Mouse (Mus musculus) liver, embryonic 11.5 days (tissue): Measurements from ENCODE around the gene Zfp628. TPM values are rescaled to one million over a fixed set of nuclear protein-coding genes. Genes with fewer than 3 reads are reported as not detected.

ENCODE experiments used
- ATAC-seq: fragments of 200-750 bp; cut with Nextera tagmentation; replicated peaks from 2 replicates; pipeline ENCODE4 v1.8.0; 2017; ENCODE audit warnings: moderate number of reproducible peaks, mild to moderate bottlenecking, moderate TSS enrichment, moderate library complexity; ENCODE audit not compliant: low FRiP score
- DNase-seq: peaks from one replicate; pipeline ENCODE4 v3.0.0-alpha.2; 2017; ENCODE audit warnings: low spot score
- H3K27ac ChIP-seq: fragments of 300-500 bp; sonication (generic); 2 replicates; pipeline ENCODE4 v1.5.1; 2014; ENCODE audit warnings: mild to moderate bottlenecking, low read depth, low read length, control low read depth
- H3K27me3 ChIP-seq: fragments of 300-500 bp; sonication (generic); replicated peaks from 2 replicates; pipeline ENCODE4 v1.6.1; 2014; ENCODE audit warnings: low read length, mixed read lengths; ENCODE audit not compliant: control insufficient read depth, insufficient read depth
- H3K36me3 ChIP-seq: fragments of 300-500 bp; sonication (generic); 2 replicates; pipeline ENCODE4 v1.6.1; 2014; ENCODE audit warnings: mild to moderate bottlenecking, low read length, moderate library complexity, mixed read lengths; ENCODE audit not compliant: control insufficient read depth, insufficient read depth
- H3K4me1 ChIP-seq: fragments of 300-500 bp; sonication (generic); replicated peaks from 2 replicates; pipeline ENCODE4 v1.6.1; 2014; ENCODE audit warnings: low read length, mixed read lengths; ENCODE audit not compliant: control insufficient read depth, insufficient read depth
- H3K4me2 ChIP-seq: fragments of 300-500 bp; sonication (generic); 2 replicates; pipeline ENCODE4 v1.6.1; 2014; ENCODE audit warnings: mild to moderate bottlenecking, control low read depth, moderate library complexity
- H3K4me3 ChIP-seq: fragments of 300-500 bp; sonication (generic); 2 replicates; pipeline ENCODE4 v1.5.1; 2014; ENCODE audit warnings: low read depth, low read length, control low read depth
- H3K9ac ChIP-seq: fragments of 300-500 bp; sonication (generic); 2 replicates; pipeline ENCODE4 v1.6.1; 2014; ENCODE audit warnings: low read depth, low read length, control low read depth
- H3K9me3 ChIP-seq: fragments of 300-500 bp; sonication (generic); 2 replicates; pipeline ENCODE4 v1.6.1; 2016; ENCODE audit warnings: low read length, inconsistent platforms, mixed read lengths; ENCODE audit not compliant: control insufficient read depth
- WGBS: fragments of 180-500 bp; shearing (Covaris S2); extraction: QIAGEN DNeasy Blood & Tissue Kit; methylation state at CpG from one replicate; pipeline ENCODE4 v1.1.7; 2014; 5-methylcytosine and 5-hydroxymethylcytosine counted together
- polyA plus RNA-seq: library from polyadenylated mRNA; unstranded; fragments of >200 nt; fragmentation: Nextera tagmentation; extraction: Ambion mirVana; gene quantifications from 2 replicates; pipeline ENCODE4 v1.2.1, GENCODE M21; 2014

The Zfp628 gene
- polyA plus RNA-seq, 1 experiment from 2014 or later, result 3.3 TPM

DNA sequence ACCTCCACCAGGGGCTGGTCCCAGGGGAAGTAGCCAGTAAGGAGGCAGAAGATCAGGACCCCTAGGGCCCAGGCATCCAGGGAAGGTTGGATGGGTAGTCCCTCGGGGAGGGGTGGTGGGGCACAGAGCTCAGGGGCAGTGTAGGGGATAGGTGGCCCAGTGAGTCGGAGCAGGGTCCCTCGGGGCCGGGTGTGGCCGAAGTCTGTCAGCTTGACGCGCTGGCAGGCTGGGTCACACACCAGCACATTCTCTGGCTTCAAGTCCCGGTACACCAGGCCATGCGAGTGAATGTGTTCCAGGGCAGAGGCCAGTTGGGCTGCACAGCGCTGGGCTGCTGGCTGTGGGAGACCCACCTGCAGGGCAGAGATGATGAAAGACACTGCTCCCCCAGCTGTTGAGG lies 42.3 kb downstream of the Zfp628 start:
- Histone ChIP-seq H3K4me3 (no peak overlapping the region), H3K27me3 (no peaks in the 10 kb centered on the region), H3K4me1 (no peaks in the 10 kb centered on the region), H3K36me3 (no peaks in the 10 kb centered on the region), H3K27ac (no peak overlapping the region), H3K4me2 (no peak overlapping the region), H3K9ac (no peak overlapping the region), H3K9me3 (no peaks in the 10 kb centered on the region)
- no peak for ATAC-seq
- 75% methylated on average over 10 of the region's 10 CpGs for WGBS
- DNase-seq, result no peak

DNA sequence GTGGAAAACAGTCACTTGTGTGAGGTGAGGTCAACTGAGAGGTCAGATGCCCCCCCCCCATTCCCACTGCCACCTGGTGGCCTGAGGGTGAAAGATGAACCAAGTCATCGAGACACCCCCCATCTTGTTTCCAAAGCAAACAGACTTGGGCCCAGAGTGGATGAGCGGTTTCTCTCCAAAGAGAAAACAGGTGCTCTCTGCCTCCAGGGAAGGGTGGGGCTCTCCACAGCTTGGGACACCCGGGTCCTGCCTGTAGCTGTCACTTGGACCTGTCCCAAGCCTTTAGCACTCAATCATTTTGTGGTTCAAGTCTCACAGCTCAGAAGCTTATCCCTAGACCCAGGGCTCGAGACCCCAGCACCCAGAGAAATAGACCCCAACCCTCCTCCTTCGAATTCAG lies 48.5 kb downstream of the Zfp628 start:
- ATAC-seq, result no peak
- H3K4me2 ChIP-seq, result no peak overlapping the region

DNA sequence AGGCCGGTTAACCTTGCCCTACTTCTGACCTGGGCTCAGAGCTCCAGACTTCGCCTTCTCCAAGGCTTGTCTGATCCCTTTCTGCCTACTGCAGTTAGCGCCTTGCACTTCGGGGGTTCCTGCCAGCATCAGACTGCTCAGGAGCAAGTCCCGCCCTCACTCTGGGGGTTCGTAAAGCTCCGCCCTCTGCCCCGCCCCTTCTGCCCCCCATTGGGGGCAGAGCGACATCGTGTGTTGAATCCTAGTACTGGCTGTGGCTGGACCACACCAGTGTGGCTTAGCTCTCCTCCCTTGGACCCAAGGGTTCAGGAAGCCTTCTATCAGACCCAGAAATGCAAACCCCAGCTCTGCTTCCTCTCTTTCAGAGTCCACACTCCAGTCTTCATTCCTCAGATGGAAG lies 49.3 kb downstream of the Zfp628 start, which contains the start of gene Sbk2:
Gene Sbk2 (minus strand): TSS at position 135 of the 400 bp plus-strand sequence.
- Histone ChIP-seq H3K36me3 (no peaks in the 10 kb centered on the region), H3K4me2 (peak within 1 kb of the TSS; percentile 33; the same call in 1 of the 2 replicates), H3K27me3 (no peaks in the 10 kb centered on the region), H3K9ac (no peak within 1 kb of the TSS), H3K9me3 (no peaks in the 10 kb centered on the region), H3K4me3 (0 out of 2 replicates have a peak within 1 kb of the TSS, but pooled peaks have one; percentile 10), H3K4me1 (no peaks in the 10 kb centered on the region), H3K27ac (no peak within 1 kb of the TSS)
- WGBS, result 4% methylated on average over 10 of the region's 10 CpGs
- DNase-seq (peak; percentile 69), ATAC-seq (peak; percentile 85)

More for the DNA sequence above, 48.5 kb downstream of the Zfp628 start:
- Histone ChIP-seq H3K27ac (no peak overlapping the region), H3K4me3 (no peak overlapping the region), H3K9me3 (no peaks in the 10 kb centered on the region), H3K9ac (no peak overlapping the region), H3K36me3 (no peaks in the 10 kb centered on the region), H3K4me1 (no peaks in the 10 kb centered on the region), H3K27me3 (no peaks in the 10 kb centered on the region)
- DNase-seq, result no peak
- 59% methylated on average over 5 of the region's 5 CpGs for WGBS

DNA sequence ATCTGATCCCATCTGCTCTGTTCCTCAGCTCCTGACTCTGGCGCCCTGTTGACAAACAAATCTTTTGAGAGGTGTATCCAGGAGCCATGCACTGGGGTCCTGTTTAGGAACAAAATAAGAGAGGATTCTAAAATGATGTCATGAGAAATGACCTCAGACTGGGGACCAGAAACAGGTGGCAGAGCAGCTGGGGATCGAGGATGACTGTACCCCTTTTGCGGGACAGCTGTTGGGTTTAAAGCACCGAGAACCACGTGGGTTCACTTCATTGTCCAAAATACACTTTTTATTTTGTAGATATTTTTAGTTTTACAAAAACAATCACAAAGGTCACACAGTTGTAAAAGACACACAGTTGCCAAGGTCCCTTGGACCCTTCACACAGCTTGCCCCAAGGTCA lies 50.0 kb downstream of the Zfp628 start:
- Histone ChIP-seq H3K4me3 (no peak overlapping the region), H3K9me3 (no peaks in the 10 kb centered on the region), H3K4me1 (no peaks in the 10 kb centered on the region), H3K4me2 (no peak overlapping the region), H3K27ac (no peak overlapping the region), H3K36me3 (no peaks in the 10 kb centered on the region), H3K9ac (no peak overlapping the region), H3K27me3 (no peaks in the 10 kb centered on the region)
- 76% methylated on average over 5 of the region's 5 CpGs for WGBS
- ATAC-seq (no peak), DNase-seq (no peak)

DNA sequence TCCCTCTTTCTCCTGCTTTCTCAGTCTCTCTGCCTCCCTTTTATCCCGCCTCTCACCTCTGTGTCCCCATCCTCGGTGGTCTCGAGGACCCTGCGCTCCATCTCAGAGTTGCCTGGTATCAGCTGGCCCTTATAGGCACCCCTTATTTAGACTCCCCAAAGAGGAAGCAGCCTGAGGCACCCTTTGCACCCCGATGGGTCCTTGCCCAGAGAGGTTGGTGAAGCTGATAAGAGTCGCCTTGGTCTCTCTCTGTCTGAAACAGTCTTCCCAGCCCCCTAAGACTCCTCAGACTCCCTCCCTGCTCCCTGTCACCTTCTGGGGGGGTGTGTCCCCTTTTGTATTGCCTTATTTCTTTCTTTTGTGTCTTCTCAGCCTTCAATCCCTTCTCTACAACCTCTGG lies 56.1 kb downstream of the Zfp628 start, which contains the start of gene Sbk3:
Gene Sbk3 (minus strand): TSS at position 101 of the 400 bp plus-strand sequence.
- H3K4me1 ChIP-seq, result no peaks in the 10 kb centered on the region
- H3K9me3 ChIP-seq, result no peaks in the 10 kb centered on the region
- no peak within 1 kb of the TSS for H3K4me2 ChIP-seq
- 38% methylated on average over 6 of the region's 6 CpGs for WGBS
- ATAC-seq (no peak), DNase-seq (no peak)
- H3K9ac ChIP-seq, result no peak within 1 kb of the TSS
- H3K27me3 ChIP-seq, result no peaks in the 10 kb centered on the region; the same call in 1 of the 2 replicates
- no peak within 1 kb of the TSS for H3K27ac ChIP-seq
- H3K4me3 ChIP-seq, result no peak within 1 kb of the TSS
- H3K36me3 ChIP-seq, result no peaks in the 10 kb centered on the region

Other genes starting within 250 kb of the Zfp628 start
- gene Hspbp1, start 230.1 kb upstream of the Zfp628 start, polyA plus RNA-seq, result 132 and 137 TPM in 2 replicates
- 0.66 and 1.0 TPM in 2 replicates for gene Brsk1, start 224.6 kb upstream of the Zfp628 start, polyA plus RNA-seq
- gene Tmem150b, start 190.0 kb upstream of the Zfp628 start, polyA plus RNA-seq, result 0.16 TPM in 1 of 2 replicates, not detected in the other
- 88.8 and 97.1 TPM in 2 replicates for gene Kmt5c, start 175.1 kb upstream of the Zfp628 start, polyA plus RNA-seq
- gene Cox6b2, start 162.1 kb upstream of the Zfp628 start, polyA plus RNA-seq, result 111 and 116 TPM in 2 replicates
- gene Fam71e2, start 143.9 kb upstream of the Zfp628 start, polyA plus RNA-seq, result not detected in 2 replicates
- 0.12 TPM in 1 of 2 replicates, not detected in the other for gene Il11, start 132.4 kb upstream of the Zfp628 start, polyA plus RNA-seq
- gene Tmem190, start 132.3 kb upstream of the Zfp628 start, polyA plus RNA-seq, result 0.86 TPM in 1 of 2 replicates, not detected in the other
- 12.2 and 12.4 TPM in 2 replicates for gene Tmem238, start 125.6 kb upstream of the Zfp628 start, polyA plus RNA-seq
- 218 and 238 TPM in 2 replicates for gene Rpl28, start 122.3 kb upstream of the Zfp628 start, polyA plus RNA-seq
- gene Ube2s, start 102.6 kb upstream of the Zfp628 start, polyA plus RNA-seq, result 367 and 402 TPM in 2 replicates
- 0.03 and 0.11 TPM in 2 replicates for gene Shisa7, start 70.5 kb upstream of the Zfp628 start, polyA plus RNA-seq
- gene Isoc2b, start 45.0 kb upstream of the Zfp628 start, polyA plus RNA-seq, result 5.2 and 5.3 TPM in 2 replicates
- 1.3 and 1.4 TPM in 2 replicates for gene Isoc2a, start 38.1 kb upstream of the Zfp628 start, polyA plus RNA-seq
- 0.22 TPM in 1 of 2 replicates, not detected in the other for gene Gm36210, start 8.7 kb upstream of the Zfp628 start, polyA plus RNA-seq
- gene Nat14, start 6.8 kb downstream of the Zfp628 start, polyA plus RNA-seq, result 1.4 and 1.5 TPM in 2 replicates
- 0.70 and 0.82 TPM in 2 replicates for gene Ssc5d, start 10.6 kb downstream of the Zfp628 start, polyA plus RNA-seq
- 0.22 TPM in 1 of 2 replicates, not detected in the other for gene Sbk2, start 49.2 kb downstream of the Zfp628 start, polyA plus RNA-seq
- not detected in 2 replicates for gene Sbk3, start 56.0 kb downstream of the Zfp628 start, polyA plus RNA-seq
- 13.7 and 16.8 TPM in 2 replicates for gene Zfp579, start 80.9 kb downstream of the Zfp628 start, polyA plus RNA-seq
- 13.9 and 14.0 TPM in 2 replicates for gene Zfp524, start 99.2 kb downstream of the Zfp628 start, polyA plus RNA-seq
- 37.1 and 40.8 TPM in 2 replicates for gene Fiz1, start 99.5 kb downstream of the Zfp628 start, polyA plus RNA-seq
- gene Gm44973, start 100.3 kb downstream of the Zfp628 start, polyA plus RNA-seq, result 1.8 and 3.3 TPM in 2 replicates
- 3.5 and 4.5 TPM in 2 replicates for gene Zfp865, start 105.2 kb downstream of the Zfp628 start, polyA plus RNA-seq
- gene Ccdc106, start 105.3 kb downstream of the Zfp628 start, polyA plus RNA-seq, result 4.1 and 5.2 TPM in 2 replicates
- 0.22 TPM in 1 of 2 replicates, not detected in the other for gene 4632433K11Rik, start 118.9 kb downstream of the Zfp628 start, polyA plus RNA-seq
- gene Zfp784, start 123.2 kb downstream of the Zfp628 start, polyA plus RNA-seq, result 2.4 and 2.6 TPM in 2 replicates
- 11.5 and 14.1 TPM in 2 replicates for gene Zfp580, start 136.3 kb downstream of the Zfp628 start, polyA plus RNA-seq
- 169 TPM in 2 replicates for gene U2af2, start 146.9 kb downstream of the Zfp628 start, polyA plus RNA-seq
- gene Epn1, start 165.0 kb downstream of the Zfp628 start, polyA plus RNA-seq, result 82.9 and 88.9 TPM in 2 replicates
- gene Rfpl4, start 201.7 kb downstream of the Zfp628 start, polyA plus RNA-seq, result not detected in 2 replicates
- gene Rasl2-9, start 210.7 kb downstream of the Zfp628 start, polyA plus RNA-seq, result 0.26 and 0.66 TPM in 2 replicates
- gene Vmn1r55, start 234.5 kb downstream of the Zfp628 start, polyA plus RNA-seq, result not detected in 2 replicates